Mouse (Mus musculus) small intestine, adult 2 months (tissue): ENCODE measurements at regions not wholly inside any gene's neighbourhood (a gene's known extent, or its start where the extent isn't known, plus 50 kb on each side); places are given as distances from the start of the nearest gene placed in this dataset.

Experiments
- CTCF ChIP-seq: fragments of 200-500 bp; IDR thresholded peaks from 2 replicates; pipeline ENCODE4 v1.5.1; 2012; ENCODE audit warnings: low read depth, mild to moderate bottlenecking, control low read depth, inconsistent platforms, low read length, moderate library complexity, mixed read lengths; ENCODE audit not compliant: insufficient replicate concordance, insufficient read length; ENCODE audit errors: extremely low read depth
- POLR2A ChIP-seq: fragments of 200-500 bp; IDR thresholded peaks from 2 replicates; pipeline ENCODE4 v1.6.1; 2012; ENCODE audit warnings: low read depth, mild to moderate bottlenecking, control low read depth, inconsistent platforms, low read length, moderate library complexity

GRCm38 (mm10) chr3:118430631-118430906, 131.4 kb upstream of the Dpyd start:
- TF ChIP-seq POLR2A, result no peak
- TF ChIP-seq CTCF, result no peak
